Mouse (Mus musculus) embryonic facial prominence, embryonic 11.5 days (tissue): ENCODE data around the gene Grn. TPM values are rescaled to one million over a fixed set of nuclear protein-coding genes. Genes with fewer than 3 reads are reported as not detected.
A peak's percentile ranks its signal among the peaks of the same experiment; 100 is the strongest.

Experiments
- ATAC-seq: fragments of 200-750 bp; cut with Nextera tagmentation; replicated peaks from 2 replicates; pipeline ENCODE4 v1.8.0; 2017; ENCODE audit warnings: low read depth; ENCODE audit not compliant: insufficient number of reproducible peaks, low FRiP score, low TSS enrichment
- DNase-seq: peaks from one replicate; pipeline ENCODE4 v3.0.0-alpha.2; 2015; ENCODE audit warnings: low spot score
- H3K27ac ChIP-seq: fragments of 300-500 bp; sonication (generic); replicated peaks from 2 replicates; pipeline ENCODE4 v1.5.1; 2014; ENCODE audit warnings: mild to moderate bottlenecking, low read depth, low read length, control low read depth
- H3K27me3 ChIP-seq: fragments of 300-500 bp; sonication (generic); 2 replicates; pipeline ENCODE4 v1.6.1; 2014; ENCODE audit warnings: mild to moderate bottlenecking, low read length, moderate library complexity, mixed read lengths; ENCODE audit not compliant: control insufficient read depth, insufficient read depth
- H3K36me3 ChIP-seq: fragments of 300-500 bp; sonication (generic); replicated peaks from 2 replicates; pipeline ENCODE4 v1.6.1; 2014; ENCODE audit warnings: low read depth, mild to moderate bottlenecking, low read length, moderate library complexity, mixed read lengths; ENCODE audit not compliant: control insufficient read depth, insufficient read depth
- H3K4me1 ChIP-seq: fragments of 300-500 bp; sonication (generic); 2 replicates; pipeline ENCODE4 v1.6.1; 2014; ENCODE audit warnings: low read length, mixed read lengths; ENCODE audit not compliant: control insufficient read depth, insufficient read depth
- H3K4me2 ChIP-seq: fragments of 300-500 bp; sonication (generic); 2 replicates; pipeline ENCODE4 v1.6.1; 2014; ENCODE audit warnings: low read depth, mild to moderate bottlenecking, control low read depth, low read length, moderate library complexity
- H3K4me3 ChIP-seq: fragments of 300-500 bp; sonication (generic); 2 replicates; pipeline ENCODE4 v1.5.1; 2014; ENCODE audit warnings: low read depth, low read length, control low read depth
- H3K9ac ChIP-seq: fragments of 300-500 bp; sonication (generic); replicated peaks from 2 replicates; pipeline ENCODE4 v1.6.1; 2014; ENCODE audit warnings: mild to moderate bottlenecking, control low read depth, low read length
- H3K9me3 ChIP-seq: fragments of 300-500 bp; sonication (generic); replicated peaks from 2 replicates; pipeline ENCODE4 v1.6.1; 2016; ENCODE audit warnings: mild to moderate bottlenecking, low read length, inconsistent platforms, mixed read lengths; ENCODE audit not compliant: control insufficient read depth
- WGBS: fragments of 180-500 bp; shearing (Covaris S2); extraction: QIAGEN DNeasy Blood & Tissue Kit; methylation state at CpG from one replicate; pipeline ENCODE4 v1.1.7; 2014; 5-methylcytosine and 5-hydroxymethylcytosine counted together
- polyA plus RNA-seq: library from polyadenylated mRNA; unstranded; fragments of >200 nt; fragmentation: Nextera tagmentation; extraction: Ambion mirVana; gene quantifications from 2 replicates; pipeline ENCODE4 v1.2.1, GENCODE M21; 2014

The Grn gene
- polyA plus RNA-seq, 1 experiment from 2014 or later, result 38.8 TPM

DNA sequence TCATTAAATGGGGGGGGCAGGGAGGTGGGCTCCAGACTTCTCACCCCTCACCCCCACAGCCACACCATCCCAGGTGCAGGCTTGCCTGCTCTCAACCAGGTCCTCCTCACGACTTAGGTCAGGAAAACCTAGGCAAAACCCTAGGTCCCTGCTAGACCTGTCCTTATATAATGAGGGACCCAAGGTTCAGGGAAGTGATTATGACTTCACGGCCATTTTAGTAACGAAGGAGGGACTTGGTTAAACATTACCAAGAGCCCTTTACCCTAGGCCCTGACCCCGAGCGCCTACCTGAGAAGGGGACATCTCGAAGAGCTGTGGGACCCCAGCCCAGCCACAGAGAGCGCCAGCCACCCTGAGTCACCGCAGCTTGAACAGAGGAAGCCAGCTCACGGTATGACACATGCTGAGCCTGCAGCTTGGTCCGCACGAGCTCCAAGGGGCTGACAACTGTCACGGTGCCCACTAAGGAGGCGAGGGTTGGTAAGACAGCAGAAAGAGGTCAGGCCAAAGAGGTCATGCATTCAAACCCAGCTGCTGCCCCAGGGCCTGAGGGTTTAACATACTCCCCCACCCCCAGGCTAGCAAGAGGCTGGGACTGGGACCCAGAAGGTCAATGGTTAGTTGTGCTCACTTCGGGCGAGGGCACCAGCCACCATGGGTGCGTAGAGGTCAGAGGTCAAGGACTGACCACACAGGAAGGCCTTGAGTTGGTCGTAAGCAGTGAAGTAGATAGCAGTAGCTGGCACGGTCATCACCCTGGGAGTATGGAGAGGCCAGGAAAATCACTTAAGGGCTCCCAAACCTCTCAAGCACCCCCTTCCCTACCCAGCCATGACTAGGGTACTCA, 25.7 kb upstream of the Grn start:
- H3K36me3 ChIP-seq, result peaks cover 9% of the 10 kb centered on the region
- DNase-seq (no peak), ATAC-seq (no peak)
- WGBS, result 74% methylated on average over 18 of the region's 18 CpGs
- H3K9me3 ChIP-seq, result no peaks in the 10 kb centered on the region
- no peak overlapping the region for H3K4me2 ChIP-seq
- no peak overlapping the region for H3K27ac ChIP-seq
- peaks cover 9% of the 10 kb centered on the region for H3K4me1 ChIP-seq
- peaks cover 12% of the 10 kb centered on the region for H3K27me3 ChIP-seq
- H3K9ac ChIP-seq, result no peak overlapping the region
- no peak overlapping the region for H3K4me3 ChIP-seq

DNA sequence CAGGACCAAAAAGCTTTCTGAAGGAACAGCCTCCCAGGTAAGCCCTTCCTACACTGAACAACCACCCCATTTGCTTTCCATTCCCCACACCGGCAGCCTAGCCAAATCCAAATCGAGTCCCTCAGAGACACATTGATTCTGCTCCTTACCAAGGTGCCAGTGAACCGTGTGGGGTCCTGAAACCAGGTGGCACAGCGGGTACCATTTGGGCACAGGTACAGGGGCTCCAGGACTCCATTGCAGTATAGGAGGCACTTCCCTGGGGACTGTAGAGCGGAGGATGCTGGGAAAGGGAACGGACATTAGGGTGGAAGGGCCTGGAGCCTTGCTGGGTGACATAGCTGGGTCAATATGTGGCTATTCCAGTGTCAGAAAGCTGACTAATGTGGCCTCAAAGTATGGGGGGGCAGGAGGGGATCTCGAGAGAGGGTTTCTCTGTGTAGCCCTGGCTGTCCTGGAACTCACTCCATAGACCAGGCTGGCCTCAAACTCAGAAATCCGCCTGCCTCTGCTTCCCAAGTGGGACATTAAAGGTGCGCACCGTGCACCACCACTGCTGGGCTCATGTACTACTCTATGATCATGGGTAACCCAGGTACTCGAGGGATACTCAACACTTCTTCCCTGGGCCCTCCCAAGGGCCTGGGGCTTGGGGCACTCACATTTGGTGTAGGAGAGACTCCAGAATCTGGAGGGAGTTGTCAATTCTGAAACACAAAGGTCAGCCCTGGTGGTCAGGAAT, 24.4 kb upstream of the Grn start:
- no peaks in the 10 kb centered on the region for H3K27me3 ChIP-seq
- whole genome bisulfite sequencing, result 81% methylated on average over 11 of the region's 11 CpGs
- H3K9me3 ChIP-seq, result no peaks in the 10 kb centered on the region
- peaks cover 9% of the 10 kb centered on the region for H3K36me3 ChIP-seq
- H3K9ac ChIP-seq, result no peak overlapping the region; the same call in 1 of the 2 replicates
- DNase-seq (no peak), ATAC-seq (no peak)
- no peak overlapping the region for H3K27ac ChIP-seq
- H3K4me3 ChIP-seq, result no peak overlapping the region
- H3K4me2 ChIP-seq, result peak overlapping the region; percentile 75; the same call in 1 of the 2 replicates
- H3K4me1 ChIP-seq, result 0 out of 2 replicates have a peak, but pooled peaks cover 5% of the 10 kb centered on the region

DNA sequence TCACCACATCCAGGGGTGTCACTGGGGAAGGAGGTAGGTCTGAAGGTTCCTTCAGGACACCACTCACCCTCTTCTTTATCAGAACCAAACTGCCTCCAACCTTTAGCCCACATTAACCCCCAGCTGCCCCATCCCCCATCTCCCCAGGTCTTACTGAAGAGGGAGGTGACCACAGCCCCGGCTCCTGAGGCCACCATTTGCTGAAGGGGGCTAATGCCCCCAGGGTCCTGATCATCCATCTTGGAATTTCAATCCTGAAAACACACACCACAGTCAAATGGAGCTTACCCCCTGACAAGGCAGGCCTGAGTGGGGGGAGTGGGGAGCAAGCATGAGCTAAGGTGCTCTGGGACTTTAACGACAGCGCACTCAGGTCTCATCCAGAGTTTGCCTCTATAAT, 23.7 kb upstream of the Grn start:
- Histone ChIP-seq H3K27ac (no peak overlapping the region; the same call in 1 of the 2 replicates), H3K4me1 (0 out of 2 replicates have a peak, but pooled peaks cover 5% of the 10 kb centered on the region)
- no peak for ATAC-seq

DNA sequence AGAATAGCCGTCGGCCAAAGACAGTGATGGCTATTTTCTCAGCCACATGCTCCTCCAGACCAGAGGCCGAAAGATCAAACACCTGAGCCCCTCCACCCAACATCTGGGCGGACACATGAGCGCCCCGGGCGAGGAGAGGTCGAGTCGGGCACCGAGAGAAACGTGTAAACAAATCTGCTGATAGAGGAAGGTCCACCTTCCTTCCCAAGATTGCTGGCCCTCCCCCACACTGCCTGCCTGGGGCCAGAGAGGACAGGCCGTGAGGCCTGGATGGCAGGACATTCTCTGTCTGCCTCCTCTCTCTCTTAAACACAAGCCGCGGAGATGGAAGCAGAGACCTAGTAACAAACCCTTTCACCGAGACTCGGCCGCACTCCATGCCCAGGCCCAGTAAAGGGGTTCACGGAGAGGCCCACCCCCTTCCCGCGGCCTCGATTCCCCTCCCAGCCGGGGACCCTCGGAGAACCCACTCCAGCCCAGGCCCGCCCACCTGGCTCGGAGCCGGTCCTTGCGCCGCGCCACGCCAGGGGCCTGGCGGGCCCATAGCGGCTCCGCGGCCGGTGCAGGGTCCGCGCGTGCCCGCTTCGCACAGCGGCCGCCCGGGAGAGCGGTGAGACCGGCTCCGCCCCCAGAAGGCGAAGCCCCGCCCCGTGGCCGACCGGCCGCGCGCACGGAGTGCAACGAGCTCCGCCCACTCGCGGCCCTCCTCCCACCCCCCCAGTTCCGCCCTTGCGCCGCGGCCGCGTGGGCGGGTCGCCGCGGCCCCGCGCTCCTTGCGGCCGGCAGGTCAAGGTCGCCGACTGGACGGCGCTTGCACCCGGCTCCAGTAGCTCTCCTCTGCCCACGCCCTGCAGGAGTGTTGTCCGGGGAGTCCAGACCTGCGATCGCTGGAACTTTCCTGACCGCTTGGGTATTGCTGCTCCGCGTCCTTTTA, 22.9 kb upstream of the Grn start:
- WGBS, result under 1% methylated on average over 77 of the region's 85 CpGs
- H3K27ac ChIP-seq, result peak overlapping the region; percentile 63
- peaks cover 9% of the 10 kb centered on the region for H3K36me3 ChIP-seq
- peak overlapping the region; percentile 75 for H3K4me2 ChIP-seq
- DNase-seq, result peak; percentile 94
- ATAC-seq, result peak; percentile 60
- peak overlapping the region; percentile 82 for H3K4me3 ChIP-seq
- peak overlapping the region; percentile 90 for H3K9ac ChIP-seq
- no peaks in the 10 kb centered on the region for H3K9me3 ChIP-seq
- H3K27me3 ChIP-seq, result no peaks in the 10 kb centered on the region
- H3K4me1 ChIP-seq, result 0 out of 2 replicates have a peak, but pooled peaks cover 5% of the 10 kb centered on the region

More for the DNA sequence above, 23.7 kb upstream of the Grn start:
- H3K4me2 ChIP-seq, result peak overlapping the region; percentile 75
- H3K9me3 ChIP-seq, result no peaks in the 10 kb centered on the region
- H3K36me3 ChIP-seq, result peaks cover 9% of the 10 kb centered on the region
- H3K9ac ChIP-seq, result peak overlapping the region; percentile 90
- DNase-seq, result no peak
- peak overlapping the region; percentile 82 for H3K4me3 ChIP-seq
- no peaks in the 10 kb centered on the region for H3K27me3 ChIP-seq
- 0% methylated on average over 3 of the region's 3 CpGs for WGBS

DNA sequence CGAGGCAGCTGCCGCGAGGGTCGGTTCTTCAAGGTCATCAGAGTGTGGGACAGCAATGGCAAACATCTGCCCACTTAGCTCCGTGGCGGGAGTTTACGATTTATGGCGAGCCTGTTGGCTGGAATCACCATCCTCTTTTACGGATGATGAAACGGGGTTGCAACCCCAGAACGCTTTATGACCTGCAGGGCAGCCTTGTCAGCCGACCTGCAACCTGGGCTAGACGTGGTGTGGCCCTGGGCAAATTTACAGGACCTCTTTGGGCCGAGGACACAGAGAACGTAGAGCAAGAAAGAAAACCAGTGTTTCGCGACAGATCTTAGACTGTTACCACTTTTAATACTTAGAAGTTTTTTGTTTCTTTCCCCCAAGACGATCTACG, 22.3 kb upstream of the Grn start, which contains the start of gene Slc25a39:
Slc25a39 (minus strand) TSS at position 113 of the 382 bp plus-strand sequence.
- H3K27ac ChIP-seq, result peak within 1 kb of the TSS; percentile 63
- under 1% methylated on average over 19 of the region's 19 CpGs for WGBS
- H3K27me3 ChIP-seq, result no peaks in the 10 kb centered on the region
- H3K9me3 ChIP-seq, result no peaks in the 10 kb centered on the region
- H3K4me3 ChIP-seq, result peak within 1 kb of the TSS; percentile 82
- H3K4me1 ChIP-seq, result 0 out of 2 replicates have a peak, but pooled peaks cover 5% of the 10 kb centered on the region
- peak within 1 kb of the TSS; percentile 90 for H3K9ac ChIP-seq
- DNase-seq (no peak), ATAC-seq (no peak)
- peak within 1 kb of the TSS; percentile 75 for H3K4me2 ChIP-seq
- H3K36me3 ChIP-seq, result peaks cover 9% of the 10 kb centered on the region

DNA sequence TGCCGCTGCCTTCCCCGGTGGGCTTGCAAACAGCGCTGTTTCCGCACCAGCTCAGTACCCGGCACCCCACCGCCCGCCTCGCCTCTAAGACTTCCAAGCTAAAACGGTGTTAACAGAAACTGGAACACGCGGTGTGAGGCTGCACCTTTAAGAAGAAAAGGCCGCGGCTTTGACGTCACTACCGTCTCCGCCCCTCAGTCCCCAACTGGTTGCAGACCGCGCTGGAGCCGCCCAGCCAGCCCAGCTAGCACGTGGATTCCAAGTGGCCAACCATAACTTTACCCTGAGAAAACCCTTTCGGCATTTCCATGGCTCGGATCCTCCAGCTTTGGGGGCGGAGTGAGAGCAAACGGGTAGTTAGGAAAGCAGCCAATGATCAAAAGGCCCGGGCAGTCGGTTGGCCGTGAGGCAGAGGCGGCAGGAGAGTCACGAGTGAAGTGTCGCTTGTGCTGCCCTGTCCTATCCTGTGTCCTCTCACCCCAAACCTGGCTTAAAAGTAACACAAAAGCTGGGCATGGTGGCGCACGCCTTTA, 21.7 kb upstream of the Grn start:
- H3K9me3 ChIP-seq, result no peaks in the 10 kb centered on the region
- DNase-seq (peak; percentile 100), ATAC-seq (peak; percentile 91)
- WGBS, result under 1% methylated on average over 32 of the region's 32 CpGs
- H3K4me3 ChIP-seq, result peak overlapping the region; percentile 82
- H3K27me3 ChIP-seq, result no peaks in the 10 kb centered on the region
- peaks cover 5% of the 10 kb centered on the region for H3K36me3 ChIP-seq
- H3K4me2 ChIP-seq, result peak overlapping the region; percentile 75
- 0 out of 2 replicates have a peak overlapping the region, but pooled peaks have one; percentile 23 for H3K9ac ChIP-seq
- 0 out of 2 replicates have a peak, but pooled peaks cover 5% of the 10 kb centered on the region for H3K4me1 ChIP-seq
- H3K27ac ChIP-seq, result peak overlapping the region; percentile 63
